ENCODE assay signal across 8 mouse cellular contexts in genomic region chr5:92434070-92434469, GRCm38 (mm10). TPM values are rescaled to one million over a fixed set of nuclear protein-coding genes. Genes with fewer than 3 reads are reported as not detected.
A peak's percentile ranks its signal among the peaks of the same experiment; 100 is the strongest.
DNase-seq lines count a peak whose midpoint lies in the region; ATAC-seq and TF ChIP-seq lines count a peak whose summit lies in the region.

No protein-coding gene starts in this region.

- peak overlapping the region; percentile 91; the same call in 1 of the 2 replicates for H3K27ac ChIP-seq in heart, embryonic 15.5 days
- H3K27ac ChIP-seq in ES-E14 (ENCODE audit: insufficient read depth, low read depth, low read length, poor library complexity, severe bottlenecking) = no peak overlapping the region
- H3K27ac ChIP-seq in forebrain, embryonic 13.5 days = no peak overlapping the region
- peak overlapping the region; percentile 95 for H3K27ac ChIP-seq in liver, embryonic 16.5 days (ENCODE audit: low read length)

- peak overlapping the region; percentile 98 for H3K4me3 ChIP-seq in heart, embryonic 15.5 days
- H3K4me3 ChIP-seq in ES-E14 (ENCODE audit: insufficient read depth in 1 of 2, low read depth in 1 of 2, low read length in 2 of 2, poor library complexity in 1 of 2, severe bottlenecking in 1 of 2) = peak overlapping the region; percentile 83 to 98
- peak overlapping the region; percentile 80 for H3K4me3 ChIP-seq in forebrain, embryonic 13.5 days
- H3K4me3 ChIP-seq in liver, embryonic 16.5 days (ENCODE audit: low read depth, low read length) = peak overlapping the region; percentile 96

- in situ Hi-C loops in ES-E14 (cut with MboI; ENCODE audit: low sequenced_read_pairs in 2 of 2, unreplicated experiment in 2 of 2) = no loop called here

- intact Hi-C loops in heart, postnatal 36 days (cut with DNase I) = loop anchor here (2.0 kb wide), 1 partner anchor 71 kb away; no protein-coding TSS in a partner anchor

- under 1% methylated on average over 12 of the region's 12 CpGs for WGBS in heart, embryonic 15.5 days
- under 1% methylated on average over 12 of the region's 12 CpGs for WGBS in forebrain, embryonic 13.5 days
- under 1% methylated on average over 12 of the region's 12 CpGs for WGBS in liver, embryonic 16.5 days (ENCODE audit: insufficient replicate concordance)

- H3K27me3 ChIP-seq in heart, embryonic 15.5 days = no peaks in the 10 kb centered on the region
- H3K27me3 ChIP-seq in forebrain, embryonic 13.5 days = no peaks in the 10 kb centered on the region
- H3K27me3 ChIP-seq in liver, embryonic 16.5 days (ENCODE audit: control insufficient read depth, insufficient read depth, low read depth, low read length) = no peaks in the 10 kb centered on the region

- peaks cover 15% of the 10 kb centered on the region for H3K4me1 ChIP-seq in heart, embryonic 15.5 days (replicated peaks)
- H3K4me1 ChIP-seq in ES-E14 (ENCODE audit: control insufficient read depth in 2 of 2, insufficient read depth in 2 of 2, low read length in 2 of 2, poor library complexity in 1 of 2) = peaks cover 0 to 3% of the 10 kb centered on the region in 2 experiments; a peak in 2 of 4 replicates
- peaks cover 24% of the 10 kb centered on the region for H3K4me1 ChIP-seq in forebrain, embryonic 13.5 days
- peaks cover 15% of the 10 kb centered on the region for H3K4me1 ChIP-seq in liver, embryonic 16.5 days (ENCODE audit: control insufficient read depth, low read depth, low read length)

- peak overlapping the region; percentile 85 for H3K4me2 ChIP-seq in heart, embryonic 15.5 days
- H3K4me2 ChIP-seq in forebrain, embryonic 13.5 days = peak overlapping the region; percentile 71
- H3K4me2 ChIP-seq in liver, embryonic 16.5 days (ENCODE audit: low read depth, low read length) = peak overlapping the region; percentile 92

- no peak for DNase-seq in heart, postnatal 36 days
- no peak for DNase-seq in ES-E14 (ENCODE audit: low read depth, low spot score)
- no peak for DNase-seq in natural killer cell, adult 2 months (ENCODE audit: low spot score in 2 of 2)
- no peak for DNase-seq in adrenal gland, postnatal 4 days (ENCODE audit: low spot score in 2 of 2)
- no peak for DNase-seq in gastrocnemius, postnatal 4 days (ENCODE audit: low spot score in 2 of 2)

- peak overlapping the region; percentile 97 for H3K9ac ChIP-seq in heart, embryonic 15.5 days
- peak overlapping the region; percentile 97 for H3K9ac ChIP-seq in ES-E14 (ENCODE audit: insufficient read depth, low read depth, low read length, poor library complexity, severe bottlenecking)
- H3K9ac ChIP-seq in forebrain, embryonic 13.5 days = peak overlapping the region; percentile 85
- H3K9ac ChIP-seq in liver, embryonic 16.5 days (ENCODE audit: low read depth, low read length) = peak overlapping the region; percentile 96

- no peak for ATAC-seq in heart, embryonic 15.5 days (replicated peaks; ENCODE audit: insufficient number of reproducible peaks, insufficient read depth, low FRiP score, low read depth)
- no peak for ATAC-seq in forebrain, embryonic 13.5 days
- ATAC-seq in liver, embryonic 16.5 days (ENCODE audit: low read depth) = no peak

- no peaks in the 10 kb centered on the region for H3K9me3 ChIP-seq in heart, embryonic 15.5 days (replicated peaks)
- H3K9me3 ChIP-seq in ES-E14 (ENCODE audit: control insufficient read depth, insufficient read depth, low read depth, low read length) = no peaks in the 10 kb centered on the region
- no peaks in the 10 kb centered on the region for H3K9me3 ChIP-seq in forebrain, embryonic 13.5 days (replicated peaks)
- no peaks in the 10 kb centered on the region for H3K9me3 ChIP-seq in liver, embryonic 16.5 days (replicated peaks; ENCODE audit: control insufficient read depth, low read length)

- H3K36me3 ChIP-seq in heart, embryonic 15.5 days = peaks cover 5% of the 10 kb centered on the region; the same call in 1 of the 2 replicates
- H3K36me3 ChIP-seq in ES-E14 (ENCODE audit: control insufficient read depth, insufficient read depth, low read length, poor library complexity, severe bottlenecking) = peaks cover 9% of the 10 kb centered on the region
- peaks cover 9% of the 10 kb centered on the region for H3K36me3 ChIP-seq in forebrain, embryonic 13.5 days (ENCODE audit: poor library complexity, severe bottlenecking)
- H3K36me3 ChIP-seq in liver, embryonic 16.5 days (ENCODE audit: control insufficient read depth, insufficient read depth) = peaks cover 6% of the 10 kb centered on the region

TF ChIP-seq in ES-E14, 5 proteins besides CTCF, POLR2A, EP300 and RAD21:
- TF ChIP-seq CHD2 (IDR thresholded peaks at IDR 0.05; ENCODE audit: low read depth, low read length) = no peak
- TF ChIP-seq HCFC1 (IDR thresholded peaks at IDR 0.05; ENCODE audit: borderline replicate concordance, insufficient read depth, low read length) = no peak
- TF ChIP-seq ZNF384 (IDR thresholded peaks at IDR 0.05; ENCODE audit: low read depth, low read length) = no peak
- no peak for TF ChIP-seq ZC3H11A (IDR thresholded peaks at IDR 0.05; ENCODE audit: borderline replicate concordance, low read depth, low read length)
- no peak for TF ChIP-seq MAFK (IDR thresholded peaks at IDR 0.05; ENCODE audit: insufficient read depth, low read depth, low read length)

RNA-seq across cellular contexts. Expression of gene Nup54, which starts 0.9 kb away (rescaled TPM):
- 31.2 and 33.7 TPM in 2 replicates for polyA plus RNA-seq in heart, embryonic 15.5 days (2015; fragmentation: Nextera tagmentation; extraction: Ambion mirVana)
- total RNA-seq in heart, postnatal 36 days (2021) = 10 to 100 TPM; 15.9 to 17.1 TPM
- total RNA-seq in ES-E14 (2012; rRNA removed) = 62.2 and 63.2 TPM in 2 replicates
- 56.1 and 62.2 TPM in 2 replicates for polyA plus RNA-seq in forebrain, embryonic 13.5 days (2015; fragmentation: Nextera tagmentation; extraction: Ambion mirVana)
- polyA plus RNA-seq in liver, embryonic 16.5 days (2015; fragmentation: Nextera tagmentation; extraction: Ambion mirVana) = 23.0 and 28.0 TPM in 2 replicates
- 10 to 100 TPM; 48.8 to 53.0 TPM for total RNA-seq in adrenal gland, postnatal 4 days (2021)
- total RNA-seq in gastrocnemius, postnatal 4 days (2021) = 10 to 100 TPM; 22.6 to 25.6 TPM

Comparison
In these comparisons a context has a peak if more than half of its experiments do, and no peak if none do; other contexts are left out.
1. H3K27ac ChIP-seq: peak in heart, embryonic 15.5 days (single experiment) and liver, embryonic 16.5 days (single experiment); none in ES-E14 (single experiment) and forebrain, embryonic 13.5 days (single experiment).
2. Peak in every context shown above with its lines, with median percentiles within 50 percentile points of each other: H3K4me2 ChIP-seq, H3K4me3 ChIP-seq and H3K9ac ChIP-seq.